Mouse (Mus musculus): Measurements from ENCODE around the gene Stk38. TPM values are rescaled to one million over a fixed set of nuclear protein-coding genes. Genes with fewer than 3 reads are reported as not detected.

The Stk38 gene
- total RNA-seq (2012; rRNA removed), result 78.0 and 85.7 TPM in 2 replicates

DNA sequence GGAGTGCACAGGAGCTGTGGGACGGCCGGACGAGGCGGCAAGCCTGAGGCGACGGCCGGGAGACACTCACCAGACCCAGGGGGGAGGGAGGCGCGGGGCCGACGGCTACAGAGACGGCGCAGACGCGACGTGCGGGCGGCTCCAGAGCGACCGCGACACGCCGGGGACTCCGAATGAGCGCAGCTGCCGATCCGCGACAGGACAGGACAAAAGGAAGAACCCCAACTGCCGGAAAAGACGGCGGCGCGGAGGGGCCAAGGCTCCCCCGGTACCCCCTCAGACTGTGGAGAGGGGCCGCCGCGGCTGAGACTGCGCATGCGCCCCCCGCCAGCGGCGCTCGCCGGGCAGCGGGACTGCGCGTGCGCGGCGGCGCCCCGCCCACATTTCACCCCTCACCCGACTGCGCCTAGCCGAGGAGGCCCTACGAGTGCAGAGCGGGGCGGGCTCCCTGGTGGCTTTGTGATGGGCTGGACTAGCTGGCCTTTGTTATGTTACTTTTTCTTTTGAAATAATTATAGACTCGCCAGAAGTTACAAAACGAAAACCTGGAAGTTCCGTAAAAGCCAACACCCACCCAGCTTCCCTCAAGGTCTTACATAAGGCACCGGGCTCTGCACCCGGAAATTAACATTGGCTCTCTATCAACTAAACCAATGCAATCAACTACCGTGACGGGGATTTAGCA lies at the start of gene Stk38:
Stk38 (minus strand) TSS at position 355 of the 685 bp plus-strand sequence.
- TF ChIP-seq CHD2 (IDR thresholded peaks at IDR 0.05; ENCODE audit: low read depth, low read length) (no peak), HCFC1 (IDR thresholded peaks at IDR 0.05; ENCODE audit: borderline replicate concordance, insufficient read depth, low read length) (peak; percentile 44; the same call in 1 of the 2 replicates)
- Histone ChIP-seq H3K27ac (ENCODE audit: insufficient read depth, low read depth, low read length, poor library complexity, severe bottlenecking) (peak within 1 kb of the TSS; percentile 94), H3K9me3 (ENCODE audit: control insufficient read depth, insufficient read depth, low read depth, low read length) (no peaks in the 10 kb centered on the region), H3K4me3 (ENCODE audit: insufficient read depth in 1 of 2, low read depth in 1 of 2, low read length in 2 of 2, poor library complexity in 1 of 2, severe bottlenecking in 1 of 2) (peak within 1 kb of the TSS; percentile 80 to 88), H3K36me3 (ENCODE audit: control insufficient read depth, insufficient read depth, low read length, poor library complexity, severe bottlenecking) (no peaks in the 10 kb centered on the region), H3K9ac (ENCODE audit: insufficient read depth, low read depth, low read length, poor library complexity, severe bottlenecking) (peak within 1 kb of the TSS; percentile 95), H3K4me1 (ENCODE audit: control insufficient read depth in 2 of 2, insufficient read depth in 2 of 2, low read length in 2 of 2, poor library complexity in 1 of 2) (peaks cover 8 to 15% of the 10 kb centered on the region in 2 experiments; a peak in 3 of 4 replicates)
- no peak for DNase-seq (ENCODE audit: low read depth, low spot score)
- in situ Hi-C loops (cut with MboI; ENCODE audit: low sequenced_read_pairs in 2 of 2, unreplicated experiment in 2 of 2), result no loop called here

DNA sequence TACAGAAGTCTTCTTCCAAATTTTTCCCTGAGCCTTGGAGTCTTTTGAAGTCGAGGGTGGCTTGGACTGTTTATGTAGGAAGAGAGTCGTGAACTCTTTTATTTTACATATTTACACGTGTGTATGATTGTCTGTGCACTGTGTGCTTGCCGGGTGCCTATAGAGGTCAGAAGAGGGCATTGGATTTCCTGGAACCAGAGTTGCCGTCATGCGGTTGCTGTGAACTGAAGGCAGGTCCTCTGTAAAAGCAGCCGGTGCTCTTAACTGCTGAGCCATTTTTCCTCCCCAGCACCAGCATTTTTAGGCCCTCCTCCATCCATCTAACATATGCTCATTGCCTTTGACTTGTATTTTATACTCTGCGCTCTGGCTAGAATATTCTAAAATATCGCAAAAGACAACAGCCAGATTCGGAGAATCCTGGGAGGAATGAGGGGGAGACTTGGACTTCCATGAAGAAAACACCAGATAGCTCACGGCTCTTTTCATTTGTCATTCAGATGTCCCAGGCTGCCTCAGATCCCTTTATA lies 49.6 kb upstream of the Stk38 start:
- no peak for DNase-seq (ENCODE audit: low read depth, low spot score)
- Histone ChIP-seq H3K4me3 (ENCODE audit: insufficient read depth in 1 of 2, low read depth in 1 of 2, low read length in 2 of 2, poor library complexity in 1 of 2, severe bottlenecking in 1 of 2) (peak overlapping the region; percentile 11 to 37), H3K4me1 (ENCODE audit: control insufficient read depth in 2 of 2, insufficient read depth in 2 of 2, low read length in 2 of 2, poor library complexity in 1 of 2) (peaks cover 16 to 48% of the 10 kb centered on the region in 2 experiments), H3K9me3 (ENCODE audit: control insufficient read depth, insufficient read depth, low read depth, low read length) (no peaks in the 10 kb centered on the region), H3K36me3 (ENCODE audit: control insufficient read depth, insufficient read depth, low read length, poor library complexity, severe bottlenecking) (0 out of 2 replicates have a peak, but pooled peaks cover 2% of the 10 kb centered on the region), H3K27ac (ENCODE audit: insufficient read depth, low read depth, low read length, poor library complexity, severe bottlenecking) (peak overlapping the region; percentile 88), H3K9ac (ENCODE audit: insufficient read depth, low read depth, low read length, poor library complexity, severe bottlenecking) (peak overlapping the region; percentile 8; the same call in 1 of the 2 replicates)
- in situ Hi-C loops (cut with MboI; ENCODE audit: low sequenced_read_pairs in 2 of 2, unreplicated experiment in 2 of 2), result no loop called here
- TF ChIP-seq HCFC1 (IDR thresholded peaks at IDR 0.05; ENCODE audit: borderline replicate concordance, insufficient read depth, low read length), result no peak
- no peak for TF ChIP-seq MAFK (IDR thresholded peaks at IDR 0.05; ENCODE audit: insufficient read depth, low read depth, low read length)
- no peak for TF ChIP-seq ZNF384 (IDR thresholded peaks at IDR 0.05; ENCODE audit: low read depth, low read length)
- TF ChIP-seq ZC3H11A (IDR thresholded peaks at IDR 0.05; ENCODE audit: borderline replicate concordance, low read depth, low read length), result no peak
- TF ChIP-seq CHD2 (IDR thresholded peaks at IDR 0.05; ENCODE audit: low read depth, low read length), result no peak

DNA sequence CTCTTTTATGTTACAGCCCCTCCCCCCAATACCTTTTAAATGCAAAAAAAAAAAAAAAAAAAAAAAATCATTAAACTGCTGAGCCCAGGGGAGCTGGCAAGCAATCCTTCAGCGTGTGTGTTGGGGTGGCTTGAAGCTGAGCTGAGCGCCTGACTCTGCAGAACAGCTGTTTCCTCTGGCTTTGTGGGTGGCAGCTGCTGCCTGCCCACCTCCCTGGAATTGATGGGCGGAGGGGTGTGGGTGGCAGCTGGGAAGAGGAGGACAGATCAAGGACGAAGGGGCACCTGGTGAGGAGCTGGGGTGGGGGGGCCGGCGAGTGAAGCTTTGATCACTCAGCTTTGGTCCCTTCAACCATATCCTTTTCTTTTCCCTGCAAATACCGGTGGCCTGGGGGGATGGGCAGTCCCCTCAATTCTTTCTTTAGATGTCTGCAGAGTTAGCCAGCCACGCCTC lies 48.9 kb upstream of the Stk38 start:
- H3K4me1 ChIP-seq (ENCODE audit: control insufficient read depth in 2 of 2, insufficient read depth in 2 of 2, low read length in 2 of 2, poor library complexity in 1 of 2), result peaks cover 16 to 46% of the 10 kb centered on the region in 2 experiments
- in situ Hi-C loops (cut with MboI; ENCODE audit: low sequenced_read_pairs in 2 of 2, unreplicated experiment in 2 of 2), result no loop called here
- H3K36me3 ChIP-seq (ENCODE audit: control insufficient read depth, insufficient read depth, low read length, poor library complexity, severe bottlenecking), result 0 out of 2 replicates have a peak, but pooled peaks cover 2% of the 10 kb centered on the region
- peak; percentile 29; the same call in 1 of the 2 replicates for TF ChIP-seq CHD2 (IDR thresholded peaks at IDR 0.05; ENCODE audit: low read depth, low read length)
- no peak for TF ChIP-seq ZC3H11A (IDR thresholded peaks at IDR 0.05; ENCODE audit: borderline replicate concordance, low read depth, low read length)
- peak; percentile 97 for TF ChIP-seq ZNF384 (IDR thresholded peaks at IDR 0.05; ENCODE audit: low read depth, low read length)
- no peak for TF ChIP-seq HCFC1 (IDR thresholded peaks at IDR 0.05; ENCODE audit: borderline replicate concordance, insufficient read depth, low read length)
- peak; percentile 43; the same call in 1 of the 2 replicates for TF ChIP-seq MAFK (IDR thresholded peaks at IDR 0.05; ENCODE audit: insufficient read depth, low read depth, low read length)
- peak overlapping the region; percentile 88 for H3K27ac ChIP-seq (ENCODE audit: insufficient read depth, low read depth, low read length, poor library complexity, severe bottlenecking)
- H3K4me3 ChIP-seq (ENCODE audit: insufficient read depth in 1 of 2, low read depth in 1 of 2, low read length in 2 of 2, poor library complexity in 1 of 2, severe bottlenecking in 1 of 2), result peak overlapping the region; percentile 11 to 37; a peak in 3 of 4 replicates
- H3K9ac ChIP-seq (ENCODE audit: insufficient read depth, low read depth, low read length, poor library complexity, severe bottlenecking), result no peak overlapping the region; the same call in 1 of the 2 replicates
- peak; percentile 80 for DNase-seq (ENCODE audit: low read depth, low spot score)
- no peaks in the 10 kb centered on the region for H3K9me3 ChIP-seq (ENCODE audit: control insufficient read depth, insufficient read depth, low read depth, low read length)

DNA sequence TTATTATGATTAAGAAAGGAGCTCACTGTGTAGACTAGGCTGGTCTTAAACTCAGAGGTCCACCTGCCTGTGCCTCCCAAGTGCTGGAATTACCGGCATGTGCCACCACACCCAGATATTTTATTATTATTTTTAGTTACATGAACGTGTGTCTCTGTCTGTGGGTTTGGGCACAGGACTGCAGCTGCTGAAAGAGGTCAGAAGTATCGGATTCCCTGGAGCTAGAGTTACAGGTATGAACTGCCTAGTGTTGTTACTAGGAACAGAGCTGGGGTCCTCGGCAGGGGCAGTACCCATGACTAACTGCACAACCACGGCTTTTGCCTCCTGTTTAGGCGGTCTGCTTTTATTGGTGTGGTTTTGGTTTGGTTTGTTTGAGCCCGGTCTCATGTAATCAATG lies 48.4 kb upstream of the Stk38 start:
- H3K36me3 ChIP-seq (ENCODE audit: control insufficient read depth, insufficient read depth, low read length, poor library complexity, severe bottlenecking), result 0 out of 2 replicates have a peak, but pooled peaks cover 2% of the 10 kb centered on the region
- DNase-seq (ENCODE audit: low read depth, low spot score), result no peak
- peak overlapping the region; percentile 5 to 37; a peak in 2 of 4 replicates for H3K4me3 ChIP-seq (ENCODE audit: insufficient read depth in 1 of 2, low read depth in 1 of 2, low read length in 2 of 2, poor library complexity in 1 of 2, severe bottlenecking in 1 of 2)
- in situ Hi-C loops (cut with MboI; ENCODE audit: low sequenced_read_pairs in 2 of 2, unreplicated experiment in 2 of 2), result no loop called here
- peak overlapping the region; percentile 88 for H3K27ac ChIP-seq (ENCODE audit: insufficient read depth, low read depth, low read length, poor library complexity, severe bottlenecking)
- no peak for TF ChIP-seq ZC3H11A (IDR thresholded peaks at IDR 0.05; ENCODE audit: borderline replicate concordance, low read depth, low read length)
- no peak for TF ChIP-seq ZNF384 (IDR thresholded peaks at IDR 0.05; ENCODE audit: low read depth, low read length)
- no peak for TF ChIP-seq MAFK (IDR thresholded peaks at IDR 0.05; ENCODE audit: insufficient read depth, low read depth, low read length)
- TF ChIP-seq CHD2 (IDR thresholded peaks at IDR 0.05; ENCODE audit: low read depth, low read length), result no peak
- TF ChIP-seq HCFC1 (IDR thresholded peaks at IDR 0.05; ENCODE audit: borderline replicate concordance, insufficient read depth, low read length), result no peak
- H3K9ac ChIP-seq (ENCODE audit: insufficient read depth, low read depth, low read length, poor library complexity, severe bottlenecking), result peak overlapping the region; percentile 35; the same call in 1 of the 2 replicates
- H3K9me3 ChIP-seq (ENCODE audit: control insufficient read depth, insufficient read depth, low read depth, low read length), result no peaks in the 10 kb centered on the region
- H3K4me1 ChIP-seq (ENCODE audit: control insufficient read depth in 2 of 2, insufficient read depth in 2 of 2, low read length in 2 of 2, poor library complexity in 1 of 2), result peaks cover 16 to 43% of the 10 kb centered on the region in 2 experiments
